Mouse (Mus musculus) gastrocnemius, adult 8-10 months (tissue): Measurements from ENCODE around the gene Jmjd1c. TPM values are rescaled to one million over a fixed set of nuclear protein-coding genes. Genes with fewer than 3 reads are reported as not detected.
"Not testable (repeated sequence)": the region's sequence is repeated elsewhere in the genome, so short reads cannot be mapped to it uniquely, and the experiment has no call there.

Experiments
- DNase-seq, 2 experiments: peaks; one replicate each; pipeline ENCODE4 v3.0.0; 2022; ENCODE audit warnings: low spot score in 2 of 2
- total RNA-seq, 4 experiments: library from RNA; stranded (reverse); gene quantifications; 2 replicates each; pipeline ENCODE4 v1.2.4; 2022

Gene Jmjd1c
- total RNA-seq, 4 experiments from 2014 or later, result 22.0 to 26.9 (median 22.7) TPM

- DNase-seq, result no peak
These were observed 4.2 kb downstream of the Jmjd1c start for GRCm38 (mm10) chr10:67100011-67100661.

GRCm38 (mm10) chr10:67100831-67101251 lies 4.9 kb downstream of the Jmjd1c start:
- no peak for DNase-seq

- DNase-seq, result no peak
These were observed 8.6 kb downstream of the Jmjd1c start for GRCm38 (mm10) chr10:67104543-67104942.

- DNase-seq, result no peak
These were observed 9.6 kb downstream of the Jmjd1c start for GRCm38 (mm10) chr10:67105331-67106217.

- no peak for DNase-seq
These were observed 10.5 kb downstream of the Jmjd1c start for GRCm38 (mm10) chr10:67106400-67106799.

- DNase-seq, result no peak
These were observed 11.3 kb downstream of the Jmjd1c start for GRCm38 (mm10) chr10:67107017-67107761.

- no peak for DNase-seq
These were observed 12.2 kb downstream of the Jmjd1c start for GRCm38 (mm10) chr10:67108096-67108495.

GRCm38 (mm10) chr10:67109635-67110034 lies 13.7 kb downstream of the Jmjd1c start:
- no peak for DNase-seq

- peak; percentile 28 to 32 for DNase-seq
These were observed 15.3 kb downstream of the Jmjd1c start for GRCm38 (mm10) chr10:67111044-67111798.

- DNase-seq, result no peak
These were observed 15.9 kb downstream of the Jmjd1c start for GRCm38 (mm10) chr10:67111799-67112177.

- not testable (repeated sequence) for DNase-seq
These were observed 17.0 kb downstream of the Jmjd1c start for GRCm38 (mm10) chr10:67112967-67113366.

- DNase-seq, result no peak
These were observed 17.9 kb downstream of the Jmjd1c start for GRCm38 (mm10) chr10:67113833-67114232.

GRCm38 (mm10) chr10:67115115-67115514 lies 19.2 kb downstream of the Jmjd1c start:
- DNase-seq, result no peak

GRCm38 (mm10) chr10:67115666-67116091 lies 19.8 kb downstream of the Jmjd1c start:
- DNase-seq, result no peak

GRCm38 (mm10) chr10:67116251-67116650 lies 20.3 kb downstream of the Jmjd1c start:
- peak in 1 of 2 experiments; percentile 57 for DNase-seq

- DNase-seq, result no peak
These were observed 23.4 kb downstream of the Jmjd1c start for GRCm38 (mm10) chr10:67119291-67119690.

GRCm38 (mm10) chr10:67120180-67120579 lies 24.3 kb downstream of the Jmjd1c start:
- no peak for DNase-seq

- DNase-seq, result no peak
These were observed 24.7 kb downstream of the Jmjd1c start for GRCm38 (mm10) chr10:67120640-67121039.

GRCm38 (mm10) chr10:67123756-67124155 lies 27.8 kb downstream of the Jmjd1c start:
- DNase-seq, result no peak

GRCm38 (mm10) chr10:67124156-67124555 lies 28.2 kb downstream of the Jmjd1c start:
- DNase-seq, result no peak
